Mouse (Mus musculus) embryonic facial prominence, embryonic 12.5 days (tissue): ENCODE data around the gene Mef2d. TPM values are rescaled to one million over a fixed set of nuclear protein-coding genes. Genes with fewer than 3 reads are reported as not detected.
A peak's percentile ranks its signal among the peaks of the same experiment; 100 is the strongest.

Experiments
- ATAC-seq: fragments of 200-750 bp; cut with Nextera tagmentation; 2 replicates; pipeline ENCODE4 v1.8.0; 2017; ENCODE audit not compliant: insufficient number of reproducible peaks, insufficient read depth, low FRiP score, low TSS enrichment
- H3K27ac ChIP-seq: fragments of 300-500 bp; sonication (generic); 2 replicates; pipeline ENCODE4 v1.5.1; 2016; ENCODE audit warnings: mild to moderate bottlenecking
- H3K27me3 ChIP-seq: fragments of 300-500 bp; sonication (generic); 2 replicates; pipeline ENCODE4 v1.6.1; 2016; ENCODE audit warnings: mild to moderate bottlenecking, moderate library complexity
- H3K36me3 ChIP-seq: fragments of 300-500 bp; sonication (generic); 2 replicates; pipeline ENCODE4 v1.6.1; 2016; ENCODE audit warnings: mild to moderate bottlenecking
- H3K4me1 ChIP-seq: fragments of 300-500 bp; sonication (generic); 2 replicates; pipeline ENCODE4 v1.6.1; 2016
- H3K4me2 ChIP-seq: fragments of 300-500 bp; sonication (generic); replicated peaks from 2 replicates; pipeline ENCODE4 v1.6.1; 2016; ENCODE audit warnings: mild to moderate bottlenecking, moderate library complexity
- H3K4me3 ChIP-seq: fragments of 300-500 bp; sonication (generic); 2 replicates; pipeline ENCODE4 v1.5.1; 2016; ENCODE audit warnings: mild to moderate bottlenecking
- H3K9ac ChIP-seq: fragments of 300-500 bp; sonication (generic); 2 replicates; pipeline ENCODE4 v1.6.1; 2016; ENCODE audit warnings: mild to moderate bottlenecking, moderate library complexity
- H3K9me3 ChIP-seq: fragments of 300-500 bp; sonication (generic); 2 replicates; pipeline ENCODE4 v1.6.1; 2016; ENCODE audit warnings: mild to moderate bottlenecking, moderate library complexity
- WGBS: fragments of 180-500 bp; shearing (Covaris S2); methylation state at CpG from one replicate; pipeline ENCODE4 v1.1.7; 2016; 5-methylcytosine and 5-hydroxymethylcytosine counted together
- polyA plus RNA-seq: library from polyadenylated mRNA; unstranded; fragments of >200 nt; fragmentation: Nextera tagmentation; extraction: Ambion mirVana; gene quantifications from 2 replicates; pipeline ENCODE4 v1.2.1, GENCODE M21; 2016

The Mef2d gene
- 16.9 and 17.7 TPM in 2 replicates for polyA plus RNA-seq

DNA sequence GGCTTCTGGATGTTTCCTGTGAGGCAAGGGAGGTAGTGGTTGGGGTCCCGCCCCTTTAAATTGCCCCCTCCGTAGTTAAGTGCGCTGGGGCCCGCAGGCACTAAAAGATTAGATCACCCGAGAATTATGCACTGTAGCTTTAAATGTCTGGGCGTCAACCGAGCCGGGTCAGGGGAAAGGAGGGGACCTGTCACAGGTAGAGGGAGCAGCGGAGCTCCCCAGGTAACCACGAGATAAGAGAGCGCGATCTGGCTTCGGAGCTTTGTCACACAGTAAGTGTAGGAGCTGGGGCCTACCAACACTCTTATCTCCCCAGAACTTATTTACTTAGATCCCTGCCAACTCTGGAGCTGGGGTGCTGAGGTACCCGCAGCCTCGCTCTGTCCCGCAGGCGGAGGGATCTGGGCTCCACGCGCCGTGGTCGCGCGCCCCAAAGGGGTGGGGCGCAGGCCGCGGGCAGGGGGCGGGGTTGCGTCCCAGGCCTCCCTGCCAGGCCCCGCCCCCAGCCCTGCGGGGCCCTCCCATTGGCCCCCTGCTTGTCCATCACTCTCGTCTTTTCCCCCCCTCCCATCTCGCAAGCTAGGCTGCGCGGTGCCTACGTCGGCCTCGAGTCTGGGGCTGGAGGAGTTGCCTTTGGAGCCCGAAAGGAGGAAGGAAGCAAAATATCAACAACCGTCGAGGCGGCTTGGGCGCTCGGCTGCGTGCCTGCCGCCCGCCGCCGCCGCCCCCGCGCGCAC is at the start of gene Mef2d:
Gene Mef2d, plus strand, starts transcription at position 586 of the 737 bp plus-strand sequence.
- Histone ChIP-seq H3K9me3 (no peaks in the 10 kb centered on the region), H3K4me3 (peak within 1 kb of the TSS; percentile 70), H3K4me2 (peak within 1 kb of the TSS; percentile 89), H3K27me3 (peaks cover 4% of the 10 kb centered on the region), H3K9ac (peak within 1 kb of the TSS; percentile 66), H3K27ac (peak within 1 kb of the TSS; percentile 93), H3K36me3 (no peaks in the 10 kb centered on the region), H3K4me1 (peaks cover 64% of the 10 kb centered on the region)
- ATAC-seq: peak; percentile 83
- WGBS: under 1% methylated on average over 51 of the region's 52 CpGs

DNA sequence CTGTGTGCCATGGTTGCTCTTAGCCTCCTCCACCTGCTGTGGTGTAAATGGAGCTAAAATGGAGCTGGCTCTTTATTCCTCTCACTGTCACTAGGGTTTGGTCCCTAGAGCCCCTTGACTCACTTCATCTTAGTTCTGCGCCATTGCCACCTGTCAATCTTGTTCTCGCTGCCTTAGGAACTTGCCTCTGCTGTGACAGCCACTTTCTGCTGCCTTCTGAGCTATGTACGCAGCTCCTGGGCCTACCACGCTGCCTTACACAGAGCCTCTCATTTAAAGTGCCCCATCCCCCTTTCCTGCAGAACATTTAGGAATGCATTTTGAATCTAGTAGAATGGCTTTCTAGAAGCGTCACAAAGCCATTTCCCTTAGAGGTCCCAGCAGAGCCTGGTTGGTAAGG is 48.0 kb upstream of the Mef2d start:
- Histone ChIP-seq H3K4me2 (no peak overlapping the region), H3K4me3 (no peak overlapping the region), H3K9ac (no peak overlapping the region), H3K27me3 (no peaks in the 10 kb centered on the region), H3K36me3 (peaks cover 87% of the 10 kb centered on the region), H3K4me1 (no peaks in the 10 kb centered on the region), H3K27ac (no peak overlapping the region), H3K9me3 (no peaks in the 10 kb centered on the region)
- 86% methylated on average over 5 of the region's 5 CpGs for WGBS
- no peak for ATAC-seq

DNA sequence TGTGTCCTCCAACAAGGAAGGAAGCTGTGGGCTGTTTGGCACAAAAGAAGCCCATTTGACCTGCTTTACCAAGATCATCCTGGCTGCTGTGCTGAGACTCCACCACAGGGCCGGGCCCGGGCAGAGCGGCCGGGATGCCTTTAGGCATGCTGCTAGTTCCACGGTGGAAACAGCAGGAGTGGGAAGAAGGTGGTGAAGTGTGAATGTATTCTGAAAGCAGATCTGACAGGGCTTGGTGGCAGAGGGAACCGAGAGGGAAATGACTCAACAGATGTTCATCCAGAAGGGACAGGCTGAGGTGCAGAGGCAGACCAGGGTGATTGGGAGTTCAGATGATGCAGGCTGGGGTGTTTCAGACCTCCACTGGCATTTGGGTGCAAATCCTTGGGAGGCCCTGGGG is 44.5 kb upstream of the Mef2d start:
- Histone ChIP-seq H3K4me3 (no peak overlapping the region), H3K4me1 (no peaks in the 10 kb centered on the region), H3K36me3 (peaks cover 80% of the 10 kb centered on the region), H3K27me3 (no peaks in the 10 kb centered on the region), H3K9ac (no peak overlapping the region), H3K9me3 (no peaks in the 10 kb centered on the region), H3K4me2 (no peak overlapping the region), H3K27ac (no peak overlapping the region)
- 88% methylated on average over 6 of the region's 6 CpGs for WGBS
- ATAC-seq: no peak

DNA sequence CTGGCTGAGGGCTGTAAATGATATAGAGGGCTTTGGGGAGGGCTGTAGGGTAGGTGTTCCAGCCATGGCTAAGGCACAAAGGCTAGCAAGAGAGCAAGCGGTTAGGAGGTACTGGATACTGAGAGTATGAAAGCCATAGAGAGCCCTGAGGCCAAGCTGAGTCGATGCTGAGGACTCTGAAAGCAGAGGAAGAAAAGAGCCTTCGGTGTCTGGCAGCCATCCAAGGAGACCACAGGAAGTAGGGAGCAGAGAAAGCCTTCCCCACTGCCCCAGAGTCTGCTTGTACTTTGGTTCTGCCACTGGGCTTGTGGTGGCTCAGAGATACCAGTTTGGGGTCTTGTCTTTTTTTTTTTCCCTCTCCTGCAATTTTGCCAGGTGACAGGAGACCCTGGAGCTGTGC is 41.9 kb upstream of the Mef2d start:
- no peak overlapping the region for H3K27ac ChIP-seq
- H3K4me1 ChIP-seq: no peaks in the 10 kb centered on the region
- 91% methylated on average over 3 of the region's 3 CpGs for WGBS
- no peak for ATAC-seq
- H3K36me3 ChIP-seq: peaks cover 80% of the 10 kb centered on the region
- H3K9ac ChIP-seq: no peak overlapping the region
- no peaks in the 10 kb centered on the region for H3K9me3 ChIP-seq
- H3K4me2 ChIP-seq: no peak overlapping the region
- no peaks in the 10 kb centered on the region for H3K27me3 ChIP-seq
- no peak overlapping the region for H3K4me3 ChIP-seq

DNA sequence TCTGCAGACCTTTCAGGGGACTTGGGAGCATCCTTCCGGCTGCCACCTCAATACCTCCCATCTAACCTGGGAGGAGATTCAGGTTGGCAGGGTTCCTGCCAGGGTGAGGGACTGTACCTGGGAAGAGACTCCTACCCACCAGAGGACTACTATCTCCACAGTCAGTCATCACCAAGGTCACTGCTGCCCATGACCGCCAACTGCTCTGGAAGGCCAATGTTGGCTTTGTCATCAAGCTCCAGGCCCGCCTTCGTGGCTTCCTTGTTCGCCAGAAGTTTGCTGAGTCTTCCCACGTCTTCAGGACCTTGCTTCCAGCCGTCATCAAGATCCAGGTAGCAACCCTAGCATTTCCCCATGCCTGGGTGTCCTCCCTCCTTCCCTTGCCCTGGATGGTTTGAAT is 40.4 kb upstream of the Mef2d start:
- 95% methylated on average over 7 of the region's 7 CpGs for WGBS
- no peak overlapping the region for H3K4me3 ChIP-seq
- H3K36me3 ChIP-seq: peaks cover 85% of the 10 kb centered on the region
- H3K9me3 ChIP-seq: no peaks in the 10 kb centered on the region
- H3K4me1 ChIP-seq: no peaks in the 10 kb centered on the region
- no peak overlapping the region for H3K27ac ChIP-seq
- no peak overlapping the region for H3K4me2 ChIP-seq
- ATAC-seq: no peak
- H3K9ac ChIP-seq: no peak overlapping the region
- no peaks in the 10 kb centered on the region for H3K27me3 ChIP-seq

DNA sequence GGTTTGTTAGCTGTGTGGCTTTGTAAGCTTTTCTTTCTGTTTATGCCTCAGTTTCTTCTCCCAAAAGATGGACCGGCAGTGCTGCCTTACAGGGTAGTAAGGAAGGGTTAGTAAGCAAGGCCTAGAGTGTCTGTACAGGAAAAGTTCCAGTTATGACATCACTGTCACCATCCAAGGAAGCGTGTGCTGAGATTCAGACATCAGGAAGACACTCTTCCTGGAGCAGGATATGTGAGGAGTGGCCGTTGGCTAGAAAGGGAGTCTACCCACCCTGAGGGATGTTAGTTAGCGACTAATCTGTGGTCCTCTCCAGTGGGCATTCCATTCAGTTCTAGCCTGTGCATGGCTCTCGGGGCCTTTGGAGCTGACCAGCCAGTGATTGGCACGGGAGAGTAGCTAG is 40.0 kb upstream of the Mef2d start:
- Histone ChIP-seq H3K9ac (no peak overlapping the region), H3K4me1 (no peaks in the 10 kb centered on the region), H3K9me3 (no peaks in the 10 kb centered on the region), H3K4me3 (no peak overlapping the region), H3K27ac (no peak overlapping the region), H3K36me3 (peaks cover 86% of the 10 kb centered on the region), H3K27me3 (no peaks in the 10 kb centered on the region), H3K4me2 (no peak overlapping the region)
- ATAC-seq: no peak
- WGBS: 91% methylated on average over 6 of the region's 6 CpGs

DNA sequence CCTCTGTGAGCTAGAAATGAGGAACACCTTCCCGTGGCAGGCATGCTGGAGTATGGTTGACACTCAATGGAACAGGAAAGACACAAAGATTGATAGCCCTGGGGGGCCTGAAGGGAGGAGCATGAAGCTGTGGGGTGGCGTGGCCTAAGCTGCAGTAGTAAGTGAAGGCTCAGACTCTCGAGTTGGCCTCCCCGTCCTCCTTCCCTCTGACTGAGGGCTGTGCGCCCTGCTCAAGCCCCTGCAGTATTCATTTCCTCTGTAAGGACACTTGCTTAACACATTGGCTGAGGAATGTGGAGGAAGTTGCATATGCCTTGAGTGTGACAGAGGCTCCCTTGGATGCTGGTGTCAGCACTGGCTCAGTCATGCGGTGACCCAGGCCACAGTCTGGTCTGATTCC is 39.6 kb upstream of the Mef2d start:
- no peak overlapping the region for H3K27ac ChIP-seq
- H3K9me3 ChIP-seq: no peaks in the 10 kb centered on the region
- no peak overlapping the region for H3K4me2 ChIP-seq
- ATAC-seq: no peak
- H3K4me3 ChIP-seq: no peak overlapping the region
- 79% methylated on average over 6 of the region's 6 CpGs for WGBS
- peaks cover 86% of the 10 kb centered on the region for H3K36me3 ChIP-seq
- no peaks in the 10 kb centered on the region for H3K4me1 ChIP-seq
- H3K9ac ChIP-seq: no peak overlapping the region
- H3K27me3 ChIP-seq: no peaks in the 10 kb centered on the region

DNA sequence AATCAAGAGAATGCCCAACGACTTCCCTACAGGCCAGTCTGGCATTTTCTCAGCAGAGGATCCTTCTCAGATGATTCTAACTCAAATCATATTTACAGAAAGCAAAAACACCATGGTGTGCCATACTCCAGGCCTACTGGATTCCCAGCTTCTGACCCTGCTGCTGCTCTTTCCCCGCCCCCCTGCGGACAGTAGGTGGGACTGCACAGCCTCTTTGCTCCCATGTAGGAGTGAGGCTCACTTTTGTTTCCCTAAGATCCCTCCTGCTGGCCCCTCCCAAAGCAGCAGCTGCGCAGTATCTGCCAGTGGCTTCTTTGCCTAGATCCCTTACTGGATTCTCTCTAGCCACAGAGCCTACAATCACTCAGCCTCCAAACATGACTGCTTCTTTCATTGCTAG is 36.0 kb upstream of the Mef2d start:
- no peak for ATAC-seq
- Histone ChIP-seq H3K27ac (no peak overlapping the region), H3K9ac (no peak overlapping the region), H3K4me3 (no peak overlapping the region), H3K4me2 (no peak overlapping the region), H3K9me3 (no peaks in the 10 kb centered on the region), H3K27me3 (no peaks in the 10 kb centered on the region), H3K36me3 (peaks cover 84% of the 10 kb centered on the region), H3K4me1 (no peaks in the 10 kb centered on the region)
- WGBS: 88% methylated on average over 4 of the region's 4 CpGs

DNA sequence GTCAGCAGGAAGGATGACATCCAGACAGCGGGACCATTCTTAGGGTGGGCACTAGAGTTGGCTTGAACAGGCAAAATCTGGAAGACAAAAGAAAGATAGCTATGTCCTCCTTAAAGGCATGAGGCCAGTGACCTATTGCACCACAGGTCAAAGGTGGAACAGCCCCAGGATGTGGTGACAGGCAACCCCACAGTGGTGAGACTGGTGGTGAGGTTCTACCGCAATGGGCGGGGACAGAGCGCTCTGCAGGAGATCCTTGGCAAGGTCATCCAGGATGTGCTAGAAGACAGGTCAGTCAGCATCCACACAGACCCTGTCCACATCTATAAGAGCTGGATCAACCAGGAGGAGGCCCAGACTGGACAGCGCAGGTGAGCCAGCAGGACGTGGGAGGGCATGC is 33.0 kb upstream of the Mef2d start:
- Histone ChIP-seq H3K27ac (no peak overlapping the region), H3K4me3 (no peak overlapping the region), H3K36me3 (peaks cover 83% of the 10 kb centered on the region), H3K27me3 (no peaks in the 10 kb centered on the region), H3K9ac (no peak overlapping the region), H3K4me2 (no peak overlapping the region), H3K9me3 (no peaks in the 10 kb centered on the region), H3K4me1 (no peaks in the 10 kb centered on the region)
- WGBS: 91% methylated on average over 6 of the region's 6 CpGs
- ATAC-seq: no peak

DNA sequence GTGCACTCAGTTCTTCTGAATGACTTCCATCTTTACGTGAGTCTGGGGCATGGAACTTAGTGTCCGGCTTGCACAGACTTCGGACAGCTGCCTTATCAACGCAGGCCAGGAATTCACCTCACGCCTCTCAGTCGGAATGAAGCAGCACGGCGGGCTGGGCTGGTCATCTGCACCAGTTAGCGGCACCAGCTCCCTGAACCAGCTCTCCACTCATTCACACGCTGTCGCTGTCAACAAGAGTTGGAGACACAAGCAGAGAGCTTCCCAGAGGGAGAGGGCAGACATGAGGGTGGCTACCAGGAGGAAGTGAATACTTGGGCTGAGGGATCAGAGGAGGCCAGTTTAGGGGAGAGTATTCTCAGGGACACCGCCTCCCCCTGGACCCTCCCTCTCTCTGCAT is 27.8 kb upstream of the Mef2d start:
- H3K36me3 ChIP-seq: peaks cover 85% of the 10 kb centered on the region
- H3K9ac ChIP-seq: no peak overlapping the region
- H3K27ac ChIP-seq: no peak overlapping the region
- H3K27me3 ChIP-seq: no peaks in the 10 kb centered on the region
- H3K4me1 ChIP-seq: no peaks in the 10 kb centered on the region
- ATAC-seq: no peak
- no peak overlapping the region for H3K4me2 ChIP-seq
- H3K4me3 ChIP-seq: no peak overlapping the region
- H3K9me3 ChIP-seq: no peaks in the 10 kb centered on the region
- 91% methylated on average over 12 of the region's 12 CpGs for WGBS

DNA sequence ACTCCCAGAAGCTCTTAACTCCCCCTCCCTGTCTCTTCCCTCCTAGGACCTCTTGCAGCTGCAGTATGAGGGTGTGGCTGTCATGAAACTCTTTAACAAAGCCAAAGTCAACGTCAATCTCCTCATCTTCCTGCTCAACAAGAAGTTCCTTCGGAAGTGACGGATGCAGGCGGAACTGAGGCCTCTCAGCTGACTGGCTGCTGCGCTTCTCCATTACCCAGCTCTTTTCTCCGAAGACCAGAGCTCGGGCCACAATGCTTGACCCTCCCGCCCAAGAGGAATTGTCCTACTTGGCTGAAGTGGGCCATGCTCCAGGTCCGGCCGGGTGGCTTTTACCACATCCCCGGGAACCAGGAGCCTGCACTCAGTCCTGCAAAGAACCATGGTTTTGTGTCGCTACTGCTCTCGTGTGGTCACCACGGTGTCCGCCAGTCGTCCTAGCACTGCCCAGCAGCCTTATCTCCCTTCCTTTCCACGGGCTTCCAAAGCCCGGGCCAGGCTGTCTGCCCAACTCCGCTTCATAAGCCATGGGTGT is 22.0 kb upstream of the Mef2d start:
- no peaks in the 10 kb centered on the region for H3K9me3 ChIP-seq
- no peak overlapping the region for H3K27ac ChIP-seq
- peaks cover 49% of the 10 kb centered on the region for H3K36me3 ChIP-seq
- no peak overlapping the region for H3K9ac ChIP-seq
- no peak overlapping the region for H3K4me3 ChIP-seq
- no peaks in the 10 kb centered on the region for H3K4me1 ChIP-seq
- H3K27me3 ChIP-seq: no peaks in the 10 kb centered on the region
- 91% methylated on average over 19 of the region's 19 CpGs for WGBS
- no peak for ATAC-seq
- H3K4me2 ChIP-seq: no peak overlapping the region
